Mouse (Mus musculus) kidney, adult 10 weeks (tissue): ENCODE data around the gene Nptx2. TPM values are rescaled to one million over a fixed set of nuclear protein-coding genes. Genes with fewer than 3 reads are reported as not detected.

ENCODE experiments used
- polyA plus RNA-seq: library from polyadenylated mRNA; stranded (reverse); fragments of 350-450 nt; fragmentation: Illumina TruSeq; extraction: RNeasy Lipid Tissue Mini Kit (QIAGEN cat#74804); gene quantifications from one replicate; pipeline ENCODE4 v1.2.3, GENCODE M21; 2014; ENCODE audit warnings: low read depth, low replicate concordance

Gene Nptx2
- polyA plus RNA-seq, result not detected

DNA sequence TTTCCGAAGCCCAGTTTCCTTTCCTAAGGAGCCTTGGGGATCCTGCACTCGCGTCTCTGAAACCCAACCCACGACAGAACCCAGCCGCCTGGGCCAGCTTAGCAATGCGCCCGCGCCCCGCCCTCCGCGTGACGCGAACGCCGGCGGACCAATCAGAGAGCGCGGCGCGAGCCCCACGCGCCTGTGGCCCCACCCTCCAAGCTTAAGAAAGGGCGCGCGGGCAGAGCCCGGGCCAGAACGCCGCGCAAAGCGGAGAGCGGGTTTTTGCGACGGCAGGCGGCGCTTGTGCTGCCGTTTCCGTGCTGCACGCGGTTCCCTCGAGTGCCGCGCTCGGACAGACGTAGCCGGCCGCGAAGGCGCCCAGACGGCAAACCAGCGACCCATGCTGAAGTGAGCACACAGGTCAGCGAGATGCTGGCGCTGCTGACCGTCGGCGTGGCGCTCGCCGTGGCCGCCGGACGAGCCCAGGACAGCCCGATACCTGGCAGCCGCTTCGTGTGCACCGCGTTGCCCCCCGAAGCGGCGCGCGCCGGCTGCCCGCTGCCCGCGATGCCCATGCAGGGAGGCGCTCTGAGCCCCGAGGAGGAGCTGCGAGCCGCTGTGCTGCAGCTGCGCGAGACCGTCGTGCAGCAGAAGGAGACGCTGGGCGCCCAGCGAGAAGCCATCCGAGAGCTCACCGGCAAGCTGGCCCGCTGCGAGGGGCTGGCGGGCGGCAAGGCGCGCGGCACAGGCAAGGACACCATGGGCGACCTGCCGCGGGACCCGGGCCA lies at the start of gene Nptx2:
TSS of gene Nptx2 (plus strand) at position 250 of the 770 bp plus-strand sequence.

Other genes with a start within 250 kb of the Nptx2 start
- gene Baiap2l1, start 187.8 kb upstream of the Nptx2 start, polyA plus RNA-seq, result 28.9 TPM
- not detected for gene Tmem130, start 215.9 kb downstream of the Nptx2 start, polyA plus RNA-seq
- gene Trrap, start 221.8 kb downstream of the Nptx2 start, polyA plus RNA-seq, result 5.1 TPM